Mouse (Mus musculus) cerebellum, adult 2 months (tissue): ENCODE measurements around the gene Nrxn3.

Experiments
- CTCF ChIP-seq: fragments of 200-500 bp; IDR thresholded peaks from 2 replicates; pipeline ENCODE4 v1.5.1; 2011; ENCODE audit warnings: low read depth, mild to moderate bottlenecking, control low read depth, low read length, moderate library complexity, borderline replicate concordance; ENCODE audit not compliant: insufficient read depth
- POLR2A ChIP-seq: fragments of 200-500 bp; IDR thresholded peaks from 2 replicates; pipeline ENCODE4 v1.6.1; 2011; ENCODE audit warnings: low read length, control low read depth, borderline replicate concordance; ENCODE audit not compliant: insufficient read depth

DNA sequence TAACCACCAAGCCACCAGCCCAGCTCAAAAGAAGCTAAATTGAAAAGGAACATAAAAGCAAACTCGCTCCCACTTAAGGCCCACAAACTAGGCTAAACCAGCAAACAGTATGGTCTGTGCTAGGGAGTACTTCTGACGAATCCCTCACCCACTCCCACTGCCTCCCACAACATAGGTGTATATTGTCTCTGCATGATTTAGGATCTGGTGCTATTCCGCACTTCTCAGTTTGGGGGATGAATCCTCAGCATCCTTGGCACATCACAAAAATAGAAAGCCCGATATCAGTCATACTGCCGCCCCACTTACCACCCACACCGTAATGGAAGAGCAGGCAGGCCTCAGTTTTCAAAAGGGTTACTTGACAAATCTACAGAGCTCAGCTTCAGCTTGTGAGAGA lies 1072.1 kb downstream of the Nrxn3 start:
- TF ChIP-seq POLR2A (no peak), CTCF (no peak)
